Mouse (Mus musculus) monocyte, adult 2 months (primary cell): ENCODE data around the gene Tmprss6.

Experiments used
- DNase-seq, 2 experiments: peaks; one replicate each; pipeline ENCODE4 v3.0.0; 2022; ENCODE audit warnings: low spot score in 2 of 2, low read depth in 1 of 2

Tmprss6 gene

DNA sequence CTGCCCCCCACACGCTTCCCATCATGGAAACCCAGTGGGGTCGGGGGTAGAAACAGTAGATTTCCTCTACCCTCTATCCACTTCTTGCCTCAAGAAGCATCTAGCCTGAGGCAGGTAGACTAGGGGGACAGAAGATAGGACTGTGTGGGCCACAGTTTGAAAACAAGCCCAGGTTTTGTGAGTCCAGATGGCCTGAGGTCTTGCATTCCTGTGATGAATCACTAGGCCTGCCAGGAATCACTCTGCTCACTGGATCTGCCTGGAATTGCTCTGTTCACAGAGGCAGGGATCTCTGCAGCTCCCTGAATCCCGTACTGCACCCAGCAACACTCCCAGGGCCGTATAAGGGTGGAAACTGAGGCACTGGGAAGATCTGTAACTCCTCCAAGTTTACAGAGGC is 14.9 kb upstream of the Tmprss6 start:
- DNase-seq, result no peak

DNA sequence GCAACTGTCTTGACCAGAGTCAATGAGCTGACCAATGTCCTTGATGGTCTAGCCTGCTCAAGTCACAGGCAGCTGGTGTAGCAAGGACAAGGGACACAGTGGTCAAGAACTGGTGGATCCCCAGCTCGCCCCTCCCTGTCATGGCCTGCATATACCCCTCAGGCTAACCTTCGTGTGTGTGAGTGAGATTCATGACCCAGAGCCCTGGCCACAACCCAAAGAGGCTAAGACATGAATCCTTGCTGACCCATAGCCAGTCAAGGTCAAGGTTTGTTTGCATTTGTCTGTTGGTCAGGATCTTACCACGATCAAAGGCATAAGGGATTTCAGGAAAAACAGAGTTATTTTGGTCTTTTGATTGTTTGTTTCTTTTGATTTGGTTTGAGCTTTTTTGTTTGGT is 14.1 kb upstream of the Tmprss6 start:
- DNase-seq, result no peak

DNA sequence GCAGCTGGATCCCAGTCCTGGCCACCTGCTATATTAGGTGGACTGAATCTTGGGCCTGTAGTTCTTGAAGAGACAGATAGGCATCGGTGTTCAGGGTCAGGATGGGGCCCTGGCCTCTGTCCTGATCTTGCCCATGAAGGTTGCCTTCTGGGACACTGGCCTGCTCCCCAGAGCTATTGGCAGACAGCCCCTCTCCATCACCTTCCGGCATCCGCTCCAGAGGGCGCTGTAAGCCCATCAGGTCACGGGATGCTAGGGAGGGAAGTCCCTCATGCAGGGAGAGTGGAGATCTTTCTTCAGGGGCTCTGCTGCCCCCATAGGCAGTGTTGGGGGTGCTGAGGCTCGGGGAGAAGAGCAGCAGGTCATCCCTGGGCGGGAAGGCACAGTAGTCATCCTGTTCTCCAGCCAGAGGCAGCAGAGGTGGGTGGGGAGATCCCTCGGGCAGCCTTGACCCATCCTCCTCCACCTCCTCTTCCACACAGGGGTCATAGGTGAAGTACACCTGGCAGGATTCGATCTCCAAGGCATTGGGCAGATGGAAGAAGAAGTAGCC is 13.1 kb upstream of the Tmprss6 start:
- no peak for DNase-seq

DNA sequence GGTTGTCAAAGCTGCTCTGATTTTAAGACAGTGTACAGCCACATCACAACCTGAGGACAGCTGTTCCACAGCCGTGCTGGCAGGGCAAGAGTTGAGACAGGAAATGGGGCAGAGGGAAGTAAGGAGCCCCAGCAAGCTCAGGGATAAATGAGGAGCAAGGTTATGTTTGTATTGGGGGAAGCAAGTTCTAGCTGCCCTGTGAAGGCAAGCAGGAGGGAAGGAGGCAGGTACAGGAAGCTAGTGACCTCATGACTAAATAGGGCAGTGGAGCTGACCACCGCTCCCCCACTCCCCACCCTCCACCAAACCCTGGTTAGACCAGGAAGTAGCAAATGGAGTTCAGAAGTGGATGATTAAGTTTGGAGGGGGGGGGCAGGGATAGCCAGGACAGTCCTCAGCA is 12.6 kb upstream of the Tmprss6 start:
- DNase-seq, result no peak

GRCm38 (mm10) chr15:78480111-78480510 is 11.7 kb upstream of the Tmprss6 start:
- no peak for DNase-seq

- DNase-seq, result no peak
Measured at GRCm38 (mm10) chr15:78479470-78479869, 11.0 kb upstream of the Tmprss6 start.

- DNase-seq, result no peak
Measured at GRCm38 (mm10) chr15:78478073-78478472, 9.6 kb upstream of the Tmprss6 start.

DNA sequence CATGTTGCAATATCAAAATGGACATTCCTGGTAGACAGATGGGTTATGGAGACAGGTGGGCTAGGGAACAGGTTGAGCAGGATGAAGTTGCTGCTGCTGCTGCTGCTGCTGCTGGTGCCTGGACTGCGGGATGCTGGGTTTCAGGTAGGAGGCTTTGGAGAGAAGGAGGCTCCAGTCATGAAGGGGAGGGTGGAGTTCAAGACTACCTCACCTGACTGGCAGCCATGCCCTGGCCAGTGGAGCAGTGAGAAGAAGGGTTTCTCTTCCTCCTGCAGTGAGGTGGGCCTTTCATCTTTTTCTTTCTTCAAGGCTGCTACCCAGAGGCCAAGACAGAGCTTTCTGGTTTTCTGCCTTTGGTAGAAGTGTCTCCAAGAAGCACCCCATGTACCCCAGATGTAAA is 8.4 kb upstream of the Tmprss6 start:
- DNase-seq, result no peak

GRCm38 (mm10) chr15:78475604-78476031 is 7.2 kb upstream of the Tmprss6 start:
- no peak for DNase-seq

DNA sequence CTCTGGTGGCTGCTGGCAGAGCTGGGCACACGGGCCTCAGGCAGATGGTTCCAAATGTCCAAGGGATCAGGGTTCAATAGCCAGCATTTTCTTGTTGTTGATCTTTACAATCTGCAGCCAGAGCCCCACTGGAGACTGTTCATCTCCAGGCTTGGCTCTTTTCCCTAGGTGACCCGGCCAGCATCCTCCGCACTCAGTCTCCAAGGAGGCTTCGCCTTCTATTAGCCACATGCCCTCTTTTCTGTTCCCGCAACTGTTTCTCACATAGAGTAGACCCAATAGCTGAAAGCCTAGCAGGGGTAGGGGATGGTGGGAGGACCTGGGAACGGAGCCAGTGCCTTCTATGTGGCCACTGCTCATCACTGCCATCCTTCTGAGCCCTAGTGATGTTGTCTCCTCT is 5.0 kb upstream of the Tmprss6 start:
- DNase-seq, result no peak

- DNase-seq, result no peak
Measured at GRCm38 (mm10) chr15:78471902-78472301, 3.5 kb upstream of the Tmprss6 start.

GRCm38 (mm10) chr15:78470495-78471276 is 2.3 kb upstream of the Tmprss6 start:
- no peak for DNase-seq

DNA sequence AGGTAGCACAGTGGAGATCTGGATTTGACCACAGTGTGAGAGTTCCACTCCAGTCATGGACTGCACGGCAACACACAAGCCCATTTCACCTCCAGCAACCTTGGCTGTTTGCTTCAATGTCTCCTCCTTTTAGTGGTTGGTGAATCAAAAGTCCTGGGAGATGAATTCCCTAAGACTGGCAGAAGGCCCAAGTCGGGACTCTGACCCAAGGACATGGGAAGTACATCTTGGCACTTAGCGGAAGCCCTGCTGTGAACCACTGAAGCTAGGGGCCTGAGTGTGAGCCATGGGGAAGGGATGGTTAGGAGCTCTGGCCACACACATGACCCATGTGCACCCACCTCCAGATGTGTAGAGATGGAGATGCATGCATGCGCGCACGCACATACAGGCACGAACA is 864 bp downstream of the Tmprss6 start:
- no peak for DNase-seq

- DNase-seq, result no peak
Measured at GRCm38 (mm10) chr15:78466809-78467208, 1.6 kb downstream of the Tmprss6 start.

DNA sequence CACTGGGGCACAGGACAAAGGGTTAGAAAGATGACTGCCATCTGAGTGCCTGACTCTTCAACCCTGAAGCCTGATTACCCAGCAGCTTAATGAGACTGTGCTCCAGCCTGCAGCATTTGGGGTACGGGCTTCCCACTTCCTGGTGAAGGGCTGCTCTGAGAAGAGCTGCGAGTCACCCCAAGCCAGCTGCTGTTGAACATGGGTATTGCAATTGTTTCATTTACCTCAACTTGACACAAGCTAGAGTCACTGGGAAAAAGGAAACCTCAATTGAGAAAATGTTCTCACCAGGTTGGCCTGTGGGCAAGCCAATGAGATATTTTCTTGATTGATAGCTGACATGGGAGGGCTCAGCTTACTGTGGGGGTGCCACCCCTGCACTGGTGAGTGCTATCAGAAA is 5.5 kb downstream of the Tmprss6 start:
- DNase-seq, result no peak

GRCm38 (mm10) chr15:78457193-78457592 is 11.2 kb downstream of the Tmprss6 start:
- DNase-seq, result no peak

DNA sequence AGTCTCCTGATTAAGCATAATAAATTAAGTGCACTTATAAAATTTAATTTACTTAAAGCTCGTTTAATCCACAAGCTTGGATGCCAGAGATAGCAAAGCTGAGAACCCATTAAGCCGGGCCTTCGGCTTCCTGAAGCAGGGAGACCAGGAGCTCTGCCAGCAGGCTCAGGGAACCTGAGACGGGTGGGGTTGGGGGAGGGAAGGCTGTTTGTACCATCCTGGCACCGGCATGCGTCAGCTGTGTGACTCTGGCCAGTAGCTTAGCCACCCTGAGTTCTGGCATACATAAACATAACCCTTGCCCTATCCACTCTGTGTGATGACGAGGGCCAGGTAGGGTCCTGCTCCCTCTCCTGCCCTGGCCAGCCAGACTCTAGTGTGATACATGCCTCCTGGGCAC is 12.4 kb downstream of the Tmprss6 start:
- DNase-seq, result no peak

DNA sequence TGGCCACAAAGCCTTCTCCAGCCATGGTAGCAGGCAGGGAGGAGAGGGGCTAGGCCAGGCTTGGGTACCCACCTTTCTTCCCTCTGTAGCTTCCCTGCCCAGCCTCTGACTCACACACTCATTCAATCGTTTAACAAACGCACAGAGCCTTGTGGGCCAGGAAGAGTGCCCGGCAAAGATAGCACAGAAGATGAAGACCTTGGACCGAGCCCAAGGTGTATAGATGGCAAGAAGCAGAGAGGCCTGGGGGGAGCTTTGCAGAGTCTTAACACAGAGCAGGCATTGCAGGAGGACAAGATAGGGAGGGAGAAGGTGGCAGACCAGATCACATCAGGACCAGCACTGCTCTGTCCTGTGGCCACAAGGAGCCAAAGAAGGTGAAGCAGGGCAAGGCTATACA is 13.3 kb downstream of the Tmprss6 start:
- no peak for DNase-seq

DNA sequence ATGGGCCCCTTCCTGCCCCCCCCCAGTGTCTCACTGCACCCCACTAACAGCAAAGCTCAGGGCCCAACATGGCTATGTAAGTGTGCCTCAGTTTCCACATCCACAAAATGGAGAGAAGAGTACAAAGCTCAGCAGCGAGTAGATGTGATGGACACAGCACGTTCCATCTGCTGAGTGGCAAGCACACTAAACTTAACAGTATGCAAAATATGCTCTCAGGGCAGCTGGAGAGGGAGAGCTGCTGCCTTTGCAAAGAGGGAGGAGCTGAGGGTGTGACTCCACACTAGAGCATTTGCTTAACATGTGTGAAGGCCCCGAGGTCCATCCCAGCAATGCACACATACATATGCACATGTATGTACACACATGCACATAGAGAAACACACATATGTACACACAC is 15.5 kb downstream of the Tmprss6 start:
- DNase-seq, result no peak

DNA sequence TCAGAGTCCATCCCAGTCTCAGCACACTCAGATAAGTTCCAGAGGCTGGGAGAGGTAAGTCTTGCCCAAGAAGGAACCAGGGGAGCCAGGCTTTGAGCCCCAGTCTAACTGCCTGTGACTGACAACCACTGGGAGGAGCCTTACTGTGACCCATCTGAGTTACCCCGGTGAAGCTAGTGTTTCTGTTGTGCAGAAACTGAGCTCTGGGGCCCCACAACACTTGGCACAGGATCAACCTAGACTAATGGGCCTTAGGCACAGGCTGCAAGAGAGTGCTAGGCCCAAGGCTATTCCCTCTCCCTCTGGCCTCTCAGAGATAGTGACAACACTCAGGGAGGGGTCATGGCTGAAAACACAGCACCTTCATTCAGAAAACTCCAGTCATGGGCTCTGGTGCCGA is 17.2 kb downstream of the Tmprss6 start:
- no peak for DNase-seq

DNA sequence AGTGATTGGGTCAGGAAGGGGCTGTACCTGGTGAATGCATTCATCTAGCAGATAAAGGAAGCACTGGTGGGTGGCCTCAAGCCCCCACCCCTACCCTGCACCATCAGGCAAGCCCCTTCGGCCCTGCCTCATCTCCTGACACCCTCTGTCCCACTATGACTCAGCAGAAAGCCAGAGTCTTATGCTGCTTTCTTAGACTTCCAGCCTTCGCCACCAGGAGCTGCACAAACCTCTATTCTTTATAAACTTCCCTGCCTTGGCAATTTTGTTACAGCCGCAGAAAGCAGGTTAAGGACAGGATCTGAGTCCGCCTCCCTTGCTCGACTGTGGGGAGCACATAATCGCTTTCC is 18.0 kb downstream of the Tmprss6 start:
- DNase-seq, result no peak

- peak; percentile 38 to 66 for DNase-seq
Measured at GRCm38 (mm10) chr15:78449694-78450418, 18.6 kb downstream of the Tmprss6 start.
